In genomic region chr2:97467664-97468063, GRCm38 (mm10) we compare ENCODE assay signal across 8 mouse cellular contexts.
DNase-seq lines count a peak whose midpoint lies in the region; ATAC-seq and TF ChIP-seq lines count a peak whose summit lies in the region.

No protein-coding gene starts in this region.

- TF ChIP-seq POLR2A in liver, adult 2 months (IDR thresholded peaks at IDR 0.05; ENCODE audit: extremely low read depth, insufficient read depth, low read length) = no peak

- DNase-seq in liver, adult 2 months (ENCODE audit: extremely low read depth, low read depth, low spot score) = no peak
- DNase-seq in liver = no peak
- DNase-seq in forebrain, embryonic 11.5 days (ENCODE audit: low spot score) = no peak
- peak; percentile 21 for DNase-seq in limb, embryonic 11.5 days (ENCODE audit: low spot score)
- no peak for DNase-seq in spleen, adult 18-20 months
- no peak for DNase-seq in layer of hippocampus, adult 9-11 months
- DNase-seq in adrenal gland, postnatal 10 days = no peak

- no peaks in the 10 kb centered on the region for H3K79me2 ChIP-seq in liver, adult 2 months (ENCODE audit: control insufficient read depth, insufficient read depth, low read length)

- H3K9ac ChIP-seq in liver, adult 2 months (ENCODE audit: low read depth, low read length) = no peak overlapping the region
- H3K9ac ChIP-seq in forebrain, embryonic 11.5 days (ENCODE audit: low read length) = peak overlapping the region; percentile 57
- H3K9ac ChIP-seq in limb, embryonic 11.5 days (ENCODE audit: low read length) = no peak overlapping the region
- peak overlapping the region; percentile 60 for H3K9ac ChIP-seq in neural tube, embryonic 15.5 days (replicated peaks)

- H3K36me3 ChIP-seq in liver, adult 2 months (ENCODE audit: control insufficient read depth, insufficient read depth, low read length) = no peaks in the 10 kb centered on the region
- H3K36me3 ChIP-seq in forebrain, embryonic 11.5 days (ENCODE audit: control insufficient read depth, insufficient read depth, low read length) = no peaks in the 10 kb centered on the region
- H3K36me3 ChIP-seq in limb, embryonic 11.5 days (ENCODE audit: control insufficient read depth, insufficient read depth, low read length) = no peaks in the 10 kb centered on the region
- H3K36me3 ChIP-seq in neural tube, embryonic 15.5 days = no peaks in the 10 kb centered on the region

- H3K9me3 ChIP-seq in forebrain, embryonic 11.5 days (ENCODE audit: control insufficient read depth, low read length) = no peaks in the 10 kb centered on the region
- no peaks in the 10 kb centered on the region for H3K9me3 ChIP-seq in limb, embryonic 11.5 days (ENCODE audit: control insufficient read depth, low read length)
- H3K9me3 ChIP-seq in neural tube, embryonic 15.5 days (replicated peaks) = no peaks in the 10 kb centered on the region

- ATAC-seq in forebrain, embryonic 11.5 days (replicated peaks; ENCODE audit: low FRiP score) = no peak
- ATAC-seq in limb, embryonic 11.5 days (ENCODE audit: insufficient number of reproducible peaks, low FRiP score, low TSS enrichment, low read depth) = no peak
- ATAC-seq in neural tube, embryonic 15.5 days (ENCODE audit: low FRiP score) = no peak

- H3K27me3 ChIP-seq in liver, adult 2 months (ENCODE audit: control insufficient read depth, insufficient read depth, low read length) = no peaks in the 10 kb centered on the region
- no peaks in the 10 kb centered on the region for H3K27me3 ChIP-seq in forebrain, embryonic 11.5 days (ENCODE audit: control insufficient read depth, insufficient read depth, low read length)
- peaks cover 8% of the 10 kb centered on the region; the same call in 1 of the 2 replicates for H3K27me3 ChIP-seq in limb, embryonic 11.5 days (ENCODE audit: control insufficient read depth, insufficient read depth, low read length)
- no peaks in the 10 kb centered on the region for H3K27me3 ChIP-seq in neural tube, embryonic 15.5 days (replicated peaks)

- no peaks in the 10 kb centered on the region for H3K4me1 ChIP-seq in liver, adult 2 months (ENCODE audit: control insufficient read depth, insufficient read depth, low read length)
- no peaks in the 10 kb centered on the region for H3K4me1 ChIP-seq in forebrain, embryonic 11.5 days (replicated peaks; ENCODE audit: control insufficient read depth, insufficient read depth, low read length)
- no peaks in the 10 kb centered on the region for H3K4me1 ChIP-seq in limb, embryonic 11.5 days (ENCODE audit: control insufficient read depth, insufficient read depth, low read length)
- peaks cover 15% of the 10 kb centered on the region for H3K4me1 ChIP-seq in neural tube, embryonic 15.5 days

- TF ChIP-seq CTCF in liver, adult 2 months (IDR thresholded peaks at IDR 0.05; ENCODE audit: low read depth, low read length) = no peak

- peak overlapping the region; percentile 84 for H3K4me2 ChIP-seq in forebrain, embryonic 11.5 days (ENCODE audit: low read depth, low read length, severe bottlenecking)
- peak overlapping the region; percentile 86 for H3K4me2 ChIP-seq in limb, embryonic 11.5 days (ENCODE audit: low read depth, severe bottlenecking)
- H3K4me2 ChIP-seq in neural tube, embryonic 15.5 days = peak overlapping the region; percentile 72

- H3K4me3 ChIP-seq in liver, adult 2 months (ENCODE audit: insufficient read depth, low read depth, low read length) = 0 out of 2 replicates have a peak overlapping the region, but pooled peaks have one; percentile 33
- peak overlapping the region; percentile 44 for H3K4me3 ChIP-seq in forebrain, embryonic 11.5 days (ENCODE audit: low read depth, low read length)
- H3K4me3 ChIP-seq in limb, embryonic 11.5 days (ENCODE audit: low read depth, low read length) = no peak overlapping the region; the same call in 1 of the 2 replicates
- H3K4me3 ChIP-seq in neural tube, embryonic 15.5 days (replicated peaks) = peak overlapping the region; percentile 63

- no peak overlapping the region for H3K27ac ChIP-seq in liver, adult 2 months (replicated peaks; ENCODE audit: insufficient read depth, low read depth, low read length)
- peak overlapping the region; percentile 63; the same call in 1 of the 2 replicates for H3K27ac ChIP-seq in forebrain, embryonic 11.5 days (ENCODE audit: low read depth, low read length)
- no peak overlapping the region for H3K27ac ChIP-seq in limb, embryonic 11.5 days (replicated peaks; ENCODE audit: low read depth, low read length)
- H3K27ac ChIP-seq in neural tube, embryonic 15.5 days (replicated peaks) = peak overlapping the region; percentile 94

- 20% methylated on average over 8 of the region's 8 CpGs for WGBS in liver, adult 2 months
- WGBS in forebrain, embryonic 11.5 days = 7% methylated on average over 8 of the region's 8 CpGs
- 8% methylated on average over 8 of the region's 8 CpGs for WGBS in limb, embryonic 11.5 days
- 5% methylated on average over 8 of the region's 8 CpGs for WGBS in neural tube, embryonic 15.5 days

Comparison
In these comparisons a context has a peak if more than half of its experiments do, and no peak if none do; other contexts are left out.
1. H3K27ac ChIP-seq: peak in forebrain, embryonic 11.5 days (single experiment) and neural tube, embryonic 15.5 days (single experiment); none in liver, adult 2 months (single experiment) and limb, embryonic 11.5 days (single experiment).
2. H3K9ac ChIP-seq: peak in forebrain, embryonic 11.5 days (single experiment) and neural tube, embryonic 15.5 days (single experiment); none in liver, adult 2 months (single experiment) and limb, embryonic 11.5 days (single experiment).
3. Peak in every context shown above with its lines, with median percentiles within 50 percentile points of each other: H3K4me2 ChIP-seq.